Mouse (Mus musculus) limb, embryonic 13.5 days (tissue): ENCODE data around the gene Tube1. TPM values are rescaled to one million over a fixed set of nuclear protein-coding genes. Genes with fewer than 3 reads are reported as not detected.

ENCODE experiments used
- ATAC-seq: fragments of 200-750 bp; cut with Nextera tagmentation; 2 replicates; pipeline ENCODE4 v1.8.0; 2017; ENCODE audit warnings: low read depth, moderate number of reproducible peaks, moderate TSS enrichment; ENCODE audit not compliant: low FRiP score
- H3K27ac ChIP-seq: fragments of 300-500 bp; sonication (generic); 2 replicates; pipeline ENCODE4 v1.5.1; 2015; ENCODE audit warnings: inconsistent platforms, mild to moderate bottlenecking, moderate library complexity
- H3K27me3 ChIP-seq: fragments of 300-500 bp; sonication (generic); 2 replicates; pipeline ENCODE4 v1.6.1; 2015; ENCODE audit warnings: mild to moderate bottlenecking, inconsistent platforms
- H3K36me3 ChIP-seq: fragments of 300-500 bp; sonication (generic); 2 replicates; pipeline ENCODE4 v1.6.1; 2015; ENCODE audit warnings: inconsistent platforms, mild to moderate bottlenecking, moderate library complexity
- H3K4me1 ChIP-seq: fragments of 300-500 bp; sonication (generic); 2 replicates; pipeline ENCODE4 v1.6.1; 2015; ENCODE audit warnings: inconsistent platforms
- H3K4me2 ChIP-seq: fragments of 300-500 bp; sonication (generic); replicated peaks from 2 replicates; pipeline ENCODE4 v1.6.1; 2015; ENCODE audit warnings: inconsistent platforms, mild to moderate bottlenecking, moderate library complexity
- H3K4me3 ChIP-seq: fragments of 300-500 bp; sonication (generic); 2 replicates; pipeline ENCODE4 v1.5.1; 2015; ENCODE audit warnings: moderate library complexity, mild to moderate bottlenecking, inconsistent platforms
- H3K9ac ChIP-seq: fragments of 300-500 bp; sonication (generic); 2 replicates; pipeline ENCODE4 v1.6.1; 2015; ENCODE audit warnings: mild to moderate bottlenecking, inconsistent platforms
- H3K9me3 ChIP-seq: fragments of 300-500 bp; sonication (generic); 2 replicates; pipeline ENCODE4 v1.6.1; 2016; ENCODE audit warnings: inconsistent platforms
- WGBS: fragments of 180-500 bp; shearing (Covaris S2); methylation state at CpG from one replicate; pipeline ENCODE4 v1.1.7; 2015; 5-methylcytosine and 5-hydroxymethylcytosine counted together
- polyA plus RNA-seq: library from polyadenylated mRNA; unstranded; fragments of >200 nt; fragmentation: Nextera tagmentation; extraction: Ambion mirVana; gene quantifications from 2 replicates; pipeline ENCODE4 v1.2.1, GENCODE M21; 2015

Gene Tube1
- polyA plus RNA-seq, 1 experiment from 2014 or later: 17.3 TPM

GRCm38 (mm10) chr10:39141401-39141800 is 7.6 kb downstream of the Tube1 start:
- no peaks in the 10 kb centered on the region for H3K9me3 ChIP-seq
- H3K4me2 ChIP-seq: no peak overlapping the region
- WGBS: 95% methylated on average over 2 of the region's 2 CpGs
- no peak overlapping the region for H3K9ac ChIP-seq
- no peak overlapping the region for H3K4me3 ChIP-seq
- no peak overlapping the region for H3K27ac ChIP-seq
- no peaks in the 10 kb centered on the region for H3K4me1 ChIP-seq
- no peak for ATAC-seq
- no peaks in the 10 kb centered on the region for H3K27me3 ChIP-seq
- peaks cover 79% of the 10 kb centered on the region for H3K36me3 ChIP-seq

- Histone ChIP-seq H3K27ac (no peak overlapping the region), H3K4me1 (no peaks in the 10 kb centered on the region), H3K9me3 (no peaks in the 10 kb centered on the region), H3K36me3 (peaks cover 79% of the 10 kb centered on the region), H3K4me3 (no peak overlapping the region), H3K9ac (no peak overlapping the region), H3K4me2 (no peak overlapping the region), H3K27me3 (no peaks in the 10 kb centered on the region)
- no peak for ATAC-seq
- 92% methylated on average over 12 of the region's 12 CpGs for WGBS
Measured at GRCm38 (mm10) chr10:39142216-39142615, 8.4 kb downstream of the Tube1 start.

GRCm38 (mm10) chr10:39156719-39157118 is 22.9 kb downstream of the Tube1 start:
- WGBS: 84% methylated on average over 5 of the region's 5 CpGs
- no peak for ATAC-seq
- Histone ChIP-seq H3K9me3 (no peaks in the 10 kb centered on the region), H3K9ac (no peak overlapping the region), H3K36me3 (0 out of 2 replicates have a peak, but pooled peaks cover 7% of the 10 kb centered on the region), H3K27me3 (no peaks in the 10 kb centered on the region), H3K27ac (no peak overlapping the region), H3K4me2 (no peak overlapping the region), H3K4me1 (no peaks in the 10 kb centered on the region), H3K4me3 (no peak overlapping the region)

GRCm38 (mm10) chr10:39157321-39157720 is 23.5 kb downstream of the Tube1 start:
- no peak overlapping the region for H3K4me2 ChIP-seq
- no peaks in the 10 kb centered on the region for H3K27me3 ChIP-seq
- H3K27ac ChIP-seq: no peak overlapping the region
- H3K9ac ChIP-seq: no peak overlapping the region
- H3K4me1 ChIP-seq: no peaks in the 10 kb centered on the region
- no peak for ATAC-seq
- 0 out of 2 replicates have a peak, but pooled peaks cover 7% of the 10 kb centered on the region for H3K36me3 ChIP-seq
- WGBS: 95% methylated on average over 1 of the region's 1 CpGs
- no peaks in the 10 kb centered on the region for H3K9me3 ChIP-seq
- H3K4me3 ChIP-seq: no peak overlapping the region

GRCm38 (mm10) chr10:39158306-39158705 is 24.5 kb downstream of the Tube1 start:
- peaks cover 9% of the 10 kb centered on the region for H3K4me1 ChIP-seq
- ATAC-seq: no peak
- no peak overlapping the region for H3K27ac ChIP-seq
- H3K9me3 ChIP-seq: no peaks in the 10 kb centered on the region
- H3K27me3 ChIP-seq: no peaks in the 10 kb centered on the region
- H3K36me3 ChIP-seq: 0 out of 2 replicates have a peak, but pooled peaks cover 7% of the 10 kb centered on the region
- WGBS: 55% methylated on average over 12 of the region's 12 CpGs
- no peak overlapping the region for H3K9ac ChIP-seq
- no peak overlapping the region for H3K4me3 ChIP-seq
- no peak overlapping the region for H3K4me2 ChIP-seq

- H3K27ac ChIP-seq: no peak overlapping the region
- no peak for ATAC-seq
- H3K4me1 ChIP-seq: peaks cover 9% of the 10 kb centered on the region
- H3K4me2 ChIP-seq: no peak overlapping the region
- no peaks in the 10 kb centered on the region for H3K27me3 ChIP-seq
- H3K4me3 ChIP-seq: no peak overlapping the region
- 96% methylated on average over 1 of the region's 1 CpGs for WGBS
- no peaks in the 10 kb centered on the region for H3K9me3 ChIP-seq
- no peak overlapping the region for H3K9ac ChIP-seq
- H3K36me3 ChIP-seq: no peaks in the 10 kb centered on the region
Measured at GRCm38 (mm10) chr10:39161406-39161805, 27.6 kb downstream of the Tube1 start.

GRCm38 (mm10) chr10:39162666-39163484 is 29.1 kb downstream of the Tube1 start:
- Histone ChIP-seq H3K9me3 (no peaks in the 10 kb centered on the region), H3K4me3 (0 out of 2 replicates have a peak overlapping the region, but pooled peaks have one; percentile 7), H3K27ac (no peak overlapping the region), H3K4me2 (peak overlapping the region; percentile 50), H3K36me3 (no peaks in the 10 kb centered on the region), H3K27me3 (no peaks in the 10 kb centered on the region), H3K9ac (no peak overlapping the region), H3K4me1 (peaks cover 9% of the 10 kb centered on the region)
- 15% methylated on average over 18 of the region's 18 CpGs for WGBS
- ATAC-seq: 0 out of 2 replicates have a peak, but pooled peaks have one; percentile 22

- 0 out of 2 replicates have a peak within 1 kb of the TSS, but pooled peaks have one; percentile 7 for H3K4me3 ChIP-seq
Measured at GRCm38 (mm10) chr10:39163694-39164093, 29.9 kb downstream of the Tube1 start, which contains the start of gene Ccn6. Gene Ccn6, minus strand, starts transcription at chr10:39163794.

GRCm38 (mm10) chr10:39165632-39166115 is 31.9 kb downstream of the Tube1 start:
- Histone ChIP-seq H3K4me3 (peak overlapping the region; percentile 26), H3K27ac (no peak overlapping the region), H3K9me3 (no peaks in the 10 kb centered on the region), H3K4me2 (peak overlapping the region; percentile 46), H3K9ac (no peak overlapping the region), H3K27me3 (no peaks in the 10 kb centered on the region), H3K36me3 (no peaks in the 10 kb centered on the region), H3K4me1 (peaks cover 21% of the 10 kb centered on the region)
- ATAC-seq: 0 out of 2 replicates have a peak, but pooled peaks have one; percentile 28
- WGBS: 29% methylated on average over 11 of the region's 11 CpGs

More at GRCm38 (mm10) chr10:39163694-39164093, 29.9 kb downstream of the Tube1 start, which contains the start of gene Ccn6:
- H3K9me3 ChIP-seq: no peaks in the 10 kb centered on the region
- no peaks in the 10 kb centered on the region for H3K27me3 ChIP-seq
- no peak within 1 kb of the TSS for H3K27ac ChIP-seq
- no peak for ATAC-seq
- peak within 1 kb of the TSS; percentile 50 for H3K4me2 ChIP-seq
- WGBS: 80% methylated on average over 10 of the region's 10 CpGs
- no peak within 1 kb of the TSS for H3K9ac ChIP-seq
- no peaks in the 10 kb centered on the region for H3K36me3 ChIP-seq
- peaks cover 9% of the 10 kb centered on the region for H3K4me1 ChIP-seq

GRCm38 (mm10) chr10:39167611-39168010 is 33.8 kb downstream of the Tube1 start:
- no peak overlapping the region for H3K27ac ChIP-seq
- H3K4me1 ChIP-seq: peaks cover 29% of the 10 kb centered on the region
- H3K27me3 ChIP-seq: no peaks in the 10 kb centered on the region
- no peak overlapping the region for H3K9ac ChIP-seq
- H3K36me3 ChIP-seq: no peaks in the 10 kb centered on the region
- no peak for ATAC-seq
- H3K4me3 ChIP-seq: no peak overlapping the region
- WGBS: 59% methylated on average over 11 of the region's 11 CpGs
- H3K4me2 ChIP-seq: no peak overlapping the region
- H3K9me3 ChIP-seq: no peaks in the 10 kb centered on the region

GRCm38 (mm10) chr10:39169642-39170041 is 35.9 kb downstream of the Tube1 start:
- peak overlapping the region; percentile 23 for H3K4me3 ChIP-seq
- no peaks in the 10 kb centered on the region for H3K27me3 ChIP-seq
- no peaks in the 10 kb centered on the region for H3K36me3 ChIP-seq
- 20% methylated on average over 9 of the region's 9 CpGs for WGBS
- peak overlapping the region; percentile 50; the same call in 1 of the 2 replicates for H3K9ac ChIP-seq
- H3K4me2 ChIP-seq: peak overlapping the region; percentile 69
- H3K27ac ChIP-seq: 0 out of 2 replicates have a peak overlapping the region, but pooled peaks have one; percentile 10
- ATAC-seq: no peak
- H3K4me1 ChIP-seq: peaks cover 37% of the 10 kb centered on the region
- no peaks in the 10 kb centered on the region for H3K9me3 ChIP-seq

- H3K4me1 ChIP-seq: peaks cover 42% of the 10 kb centered on the region
- no peaks in the 10 kb centered on the region for H3K36me3 ChIP-seq
- H3K4me3 ChIP-seq: peak overlapping the region; percentile 23
- no peaks in the 10 kb centered on the region for H3K9me3 ChIP-seq
- peak overlapping the region; percentile 69 for H3K4me2 ChIP-seq
- WGBS: 3% methylated on average over 8 of the region's 8 CpGs
- 0 out of 2 replicates have a peak overlapping the region, but pooled peaks have one; percentile 10 for H3K27ac ChIP-seq
- no peak overlapping the region for H3K9ac ChIP-seq
- no peak for ATAC-seq
- H3K27me3 ChIP-seq: no peaks in the 10 kb centered on the region
Measured at GRCm38 (mm10) chr10:39170181-39170580, 36.4 kb downstream of the Tube1 start.
